Mouse (Mus musculus) thymus, postnatal 25 days (tissue): ENCODE results near the gene Pias1.

ENCODE experiments used
- DNase-seq: peaks from one replicate; pipeline ENCODE4 v3.0.0; 2022

Gene Pias1

GRCm38 (mm10) chr9:62987824-62988223 is at the start of gene Pias1:
TSS of gene Pias1 (minus strand) at chr9:62987924.
- DNase-seq, result no peak

- DNase-seq, result no peak
Observed at GRCm38 (mm10) chr9:63035431-63035830, 47.7 kb upstream of the Pias1 start.

GRCm38 (mm10) chr9:63031011-63031782 is 43.5 kb upstream of the Pias1 start:
- no peak for DNase-seq

- DNase-seq, result no peak
Observed at GRCm38 (mm10) chr9:63022486-63022885, 34.8 kb upstream of the Pias1 start.

GRCm38 (mm10) chr9:63007371-63007770 is 19.6 kb upstream of the Pias1 start:
- DNase-seq, result no peak

- DNase-seq, result no peak
Observed at GRCm38 (mm10) chr9:63006081-63006820, 18.5 kb upstream of the Pias1 start.

GRCm38 (mm10) chr9:62998561-62998960 is 10.8 kb upstream of the Pias1 start:
- DNase-seq, result no peak

GRCm38 (mm10) chr9:62997626-62998025 is 9.9 kb upstream of the Pias1 start:
- no peak for DNase-seq

- DNase-seq, result no peak
Observed at GRCm38 (mm10) chr9:62995186-62995585, 7.5 kb upstream of the Pias1 start.

GRCm38 (mm10) chr9:62990134-62990533 is 2.4 kb upstream of the Pias1 start:
- DNase-seq, result no peak

GRCm38 (mm10) chr9:62980777-62981202 is 6.9 kb downstream of the Pias1 start:
- peak; percentile 99 for DNase-seq

GRCm38 (mm10) chr9:62980162-62980776 is 7.5 kb downstream of the Pias1 start:
- DNase-seq, result peak; percentile 41

GRCm38 (mm10) chr9:62979461-62980161 is 8.1 kb downstream of the Pias1 start:
- no peak for DNase-seq

- DNase-seq, result no peak
Observed at GRCm38 (mm10) chr9:62977152-62977551, 10.6 kb downstream of the Pias1 start.

GRCm38 (mm10) chr9:62975830-62976229 is 11.9 kb downstream of the Pias1 start:
- DNase-seq, result no peak

GRCm38 (mm10) chr9:62974439-62974838 is 13.3 kb downstream of the Pias1 start:
- peak; percentile 49 for DNase-seq

- peak; percentile 40 for DNase-seq
Observed at GRCm38 (mm10) chr9:62972073-62972745, 15.5 kb downstream of the Pias1 start.

GRCm38 (mm10) chr9:62970345-62970744 is 17.4 kb downstream of the Pias1 start:
- no peak for DNase-seq

GRCm38 (mm10) chr9:62966018-62966417 is 21.7 kb downstream of the Pias1 start:
- DNase-seq, result no peak

- no peak for DNase-seq
Observed at GRCm38 (mm10) chr9:62952713-62953112, 35.0 kb downstream of the Pias1 start.

GRCm38 (mm10) chr9:62945346-62945745 is 42.4 kb downstream of the Pias1 start:
- no peak for DNase-seq

GRCm38 (mm10) chr9:62944063-62944462 is 43.7 kb downstream of the Pias1 start:
- no peak for DNase-seq
